Mouse (Mus musculus): ENCODE measurements around the gene Gm29735.
"Not testable (repeated sequence)": the region's sequence is repeated elsewhere in the genome, so short reads cannot be mapped to it uniquely, and the experiment has no call there.

Gene Gm29735

DNA sequence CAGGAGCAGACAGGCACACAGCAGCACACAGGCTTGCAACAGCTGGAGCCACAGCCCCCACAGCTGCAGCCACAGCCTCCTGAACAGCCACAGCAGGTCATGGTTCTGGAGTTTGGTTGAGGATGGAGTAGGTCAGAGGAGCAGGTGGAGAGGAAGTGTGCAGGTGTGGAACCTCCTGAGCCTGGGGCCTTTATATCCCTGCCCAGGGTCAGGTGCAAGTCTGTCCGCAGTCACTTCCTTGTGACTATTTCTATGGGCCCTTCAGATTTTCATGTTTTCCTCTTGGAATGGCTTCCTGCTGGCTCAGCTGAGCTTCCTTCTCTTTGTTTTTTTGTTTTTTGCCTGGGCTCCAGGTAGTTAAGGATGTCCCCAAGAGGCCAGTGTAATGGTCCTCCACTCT is 36.3 kb downstream of the Gm29735 start, which contains the start of gene Gm45618:
Gene Gm45618, minus strand, starts transcription at position 101 of the 400 bp plus-strand sequence.
- not testable (repeated sequence) for DNase-seq (ENCODE audit: low spot score in 2 of 2)

DNA sequence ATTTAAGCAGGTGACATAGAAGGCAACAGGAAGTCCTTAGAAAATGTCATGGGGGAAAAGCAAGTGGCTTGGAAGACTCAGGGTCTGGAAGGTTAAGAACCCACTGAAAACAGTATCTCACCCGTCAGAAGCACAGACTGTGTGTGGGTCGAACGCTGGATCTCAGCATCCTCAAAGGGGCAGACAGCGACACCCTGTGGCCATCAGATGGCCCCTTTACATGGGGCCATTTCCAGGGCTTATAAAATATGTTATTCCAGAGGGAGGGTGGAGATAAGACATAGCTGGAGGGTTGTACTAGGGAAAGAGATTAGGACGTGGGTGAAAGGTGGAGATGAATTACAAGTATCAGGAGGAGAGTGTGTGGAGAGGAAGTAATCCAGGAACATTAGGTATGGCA is 37.3 kb downstream of the Gm29735 start:
- DNase-seq (ENCODE audit: low spot score in 2 of 2) = no peak

Measured in frontal cortex, postnatal 14 days (tissue).